Mouse (Mus musculus) brain, adult 2 months (tissue): ENCODE data around the gene Kctd17.

Experiments used
- DNase-seq: peaks from one replicate; pipeline ENCODE4 v3.0.0; 2011; ENCODE audit warnings: low read depth, low spot score

Gene Kctd17

DNA sequence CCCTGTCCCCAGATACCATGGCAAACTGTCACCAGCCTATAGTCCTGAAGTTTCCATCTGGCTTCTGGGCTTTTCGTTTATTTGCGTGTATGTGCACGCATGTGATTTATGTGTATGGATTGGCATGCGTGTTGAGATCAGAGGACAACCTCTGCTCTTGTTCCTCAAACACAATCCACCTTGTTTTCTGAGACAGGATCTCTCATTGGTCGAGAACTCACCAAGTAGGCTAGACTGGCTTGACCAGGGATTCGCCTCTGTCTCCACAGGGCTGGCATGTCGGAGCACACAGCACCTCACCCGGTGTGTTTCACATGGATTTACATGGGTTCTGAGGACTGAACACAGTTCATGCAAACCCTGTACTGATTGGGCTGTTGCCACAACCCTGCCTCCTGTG, 14.2 kb upstream of the Kctd17 start:
- DNase-seq = no peak

DNA sequence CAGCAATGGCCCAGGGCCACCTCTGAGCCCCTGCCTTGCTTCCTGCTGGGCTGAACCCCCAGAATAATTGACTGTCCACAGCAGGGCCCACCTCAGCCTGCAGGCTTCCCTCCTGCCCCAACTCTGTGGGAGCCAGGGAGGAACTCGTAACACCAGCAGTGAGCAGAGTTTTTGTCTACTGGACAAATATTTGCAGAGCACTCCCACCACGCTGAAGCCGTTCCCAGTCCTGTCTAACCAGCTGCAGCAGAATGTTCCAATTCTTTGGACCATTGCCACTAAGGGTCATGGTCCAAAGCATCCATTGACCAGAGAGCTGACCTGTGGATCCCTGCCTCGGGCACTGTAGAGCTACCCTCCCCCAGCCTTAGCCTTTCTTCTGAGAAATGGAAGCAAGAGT, 11.4 kb upstream of the Kctd17 start:
- no peak for DNase-seq

DNA sequence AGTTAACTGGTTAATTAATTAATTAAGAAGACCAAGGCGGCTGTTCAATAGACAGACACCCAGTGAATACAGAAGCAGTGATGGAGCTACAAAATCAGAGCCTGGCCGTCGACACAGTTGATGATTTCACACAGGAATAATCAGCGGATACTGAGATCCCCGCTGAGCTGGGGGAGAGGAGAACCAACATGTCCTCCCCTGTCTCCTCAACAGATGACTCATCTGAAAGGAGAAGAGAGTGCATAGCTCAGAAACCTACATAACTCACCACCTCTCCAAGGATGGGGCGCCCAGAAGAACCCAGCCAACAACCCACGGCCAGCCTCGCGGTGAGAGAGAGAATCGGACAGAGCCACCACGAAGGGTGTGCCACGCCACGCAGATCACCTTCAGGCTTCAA, 8.0 kb upstream of the Kctd17 start:
- DNase-seq = peak; percentile 54

DNA sequence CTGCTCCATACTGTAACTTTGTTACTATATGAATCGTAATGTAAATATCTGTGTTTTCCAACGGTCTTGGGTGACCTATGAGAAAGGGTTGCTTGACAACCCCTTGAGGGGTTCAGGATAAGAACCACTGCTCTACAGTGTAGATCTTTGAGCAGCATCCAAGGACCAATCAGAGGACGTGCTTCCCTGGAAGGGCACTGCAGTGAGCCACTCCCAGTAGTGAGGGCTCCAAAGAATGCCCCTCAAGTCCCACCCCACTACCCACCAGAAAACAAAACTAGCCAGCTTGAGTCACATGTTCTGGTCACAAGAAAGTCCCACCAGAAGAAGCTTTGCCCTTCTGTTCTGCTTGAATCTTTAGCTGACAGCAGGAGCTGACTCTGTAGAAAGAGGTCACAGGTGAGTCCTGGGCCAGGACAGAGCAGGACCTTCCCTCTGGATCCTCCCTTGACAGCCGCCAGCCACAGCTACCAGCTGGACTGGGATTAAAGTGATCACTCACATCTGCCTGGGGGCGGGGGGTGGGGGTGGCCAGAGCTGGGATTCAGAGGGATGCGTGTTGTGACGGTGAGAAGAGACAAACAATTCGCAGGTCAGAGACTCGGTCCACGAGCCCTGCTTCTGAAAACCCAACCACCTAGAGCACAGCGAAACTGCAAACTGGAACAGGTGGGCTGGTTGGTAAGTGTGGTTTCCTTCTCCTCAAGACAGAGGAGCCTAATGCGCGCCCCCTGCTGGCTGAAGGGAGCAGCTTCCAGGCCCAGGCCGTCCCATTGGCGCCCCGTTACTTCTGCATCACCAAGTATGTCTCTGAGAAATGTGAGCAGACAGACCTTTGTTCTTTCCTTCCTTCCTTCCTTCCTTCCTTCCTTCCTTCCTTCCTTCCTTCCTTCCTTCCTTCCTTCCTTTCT, 6.1 kb upstream of the Kctd17 start:
- DNase-seq = peak; percentile 88

DNA sequence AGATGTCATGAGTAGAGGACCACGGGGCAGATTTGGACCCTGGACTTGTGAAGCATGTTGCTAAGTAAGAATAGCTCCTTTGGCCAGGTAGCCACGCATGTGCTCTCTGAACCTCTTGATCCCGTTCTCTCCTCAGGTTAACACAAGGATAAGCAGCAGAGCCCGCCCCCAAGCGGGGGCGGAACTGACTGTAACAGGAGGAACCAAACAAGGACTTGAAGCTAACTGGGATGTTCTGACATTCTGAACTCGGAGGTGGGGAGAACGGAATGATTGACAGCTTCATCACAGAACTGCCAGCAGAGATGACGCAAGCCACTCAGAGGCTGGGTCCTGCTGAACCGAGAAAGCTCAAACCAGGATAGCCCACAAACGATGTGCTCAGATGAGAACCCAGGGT, 3.9 kb upstream of the Kctd17 start:
- peak; percentile 45 for DNase-seq

DNA sequence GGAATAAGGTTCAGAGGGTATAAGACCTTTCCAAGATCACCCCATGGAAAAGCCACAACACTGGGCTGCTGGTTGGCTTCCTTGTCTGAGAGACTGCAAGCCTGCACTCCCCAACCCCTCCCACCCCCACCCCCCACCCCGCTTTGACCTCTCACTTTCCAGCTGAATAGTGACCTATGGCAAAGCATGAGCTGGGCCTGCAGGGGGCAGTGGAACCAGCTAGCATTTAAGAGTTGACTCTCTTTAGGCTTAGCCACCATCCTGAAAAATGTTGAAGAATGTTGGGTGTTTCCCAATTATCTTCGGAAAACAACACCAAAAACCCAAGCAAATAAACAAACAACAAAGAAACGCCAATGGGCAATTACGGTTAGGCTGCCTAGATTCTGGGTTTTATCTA, 3.1 kb upstream of the Kctd17 start:
- no peak for DNase-seq

DNA sequence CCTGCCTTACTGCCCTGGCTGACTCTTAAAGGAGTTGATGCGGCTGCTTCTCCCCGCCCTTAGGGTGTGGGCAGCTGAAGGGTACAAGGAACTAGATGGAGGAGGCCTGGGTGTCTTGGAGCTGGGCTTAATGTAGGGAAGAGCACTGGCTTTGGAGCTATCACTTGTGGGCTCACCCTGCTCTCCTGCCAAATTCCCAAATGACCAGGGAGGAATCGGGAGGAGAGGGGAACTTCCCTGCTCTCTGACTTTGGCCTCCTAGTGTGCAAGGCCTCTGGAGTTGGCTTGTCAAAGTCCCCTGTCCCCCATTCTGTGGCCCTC, 735 bp downstream of the Kctd17 start:
- no peak for DNase-seq

DNA sequence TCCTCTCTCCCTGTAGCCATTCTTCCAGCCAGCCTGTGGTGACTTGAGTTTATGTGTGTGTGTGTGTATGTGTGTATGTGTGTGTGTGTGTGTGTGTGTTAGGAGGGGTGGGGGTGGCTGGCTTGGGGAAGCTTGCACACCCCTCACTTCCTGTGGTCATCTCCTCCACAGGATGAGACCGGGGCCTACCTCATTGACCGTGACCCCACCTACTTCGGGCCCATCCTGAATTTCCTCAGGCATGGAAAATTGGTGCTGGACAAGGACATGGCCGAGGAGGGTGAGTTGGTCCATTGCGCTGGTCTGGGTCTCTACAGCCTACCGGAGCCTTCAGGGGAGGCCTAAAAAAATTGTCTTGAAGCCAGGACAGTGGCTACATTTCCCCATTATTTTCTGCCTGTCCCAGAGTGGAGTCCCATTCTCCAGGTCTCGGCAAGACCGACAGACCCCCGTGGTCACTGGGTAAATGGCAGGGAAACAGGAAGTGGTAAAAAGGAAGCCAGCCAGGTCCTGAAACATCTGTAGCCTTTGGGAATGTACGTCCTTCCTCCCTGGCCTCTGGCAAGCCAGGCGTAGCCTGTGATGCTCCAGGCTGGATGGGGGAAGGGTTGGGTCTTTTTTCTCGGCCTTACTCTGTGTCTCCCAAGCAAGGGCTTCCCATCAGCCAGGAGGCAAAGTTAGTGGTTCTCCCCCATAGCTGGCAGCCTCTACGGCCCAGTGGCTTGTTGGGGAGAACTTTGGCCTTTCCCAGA, 1.7 kb downstream of the Kctd17 start:
- DNase-seq = no peak

DNA sequence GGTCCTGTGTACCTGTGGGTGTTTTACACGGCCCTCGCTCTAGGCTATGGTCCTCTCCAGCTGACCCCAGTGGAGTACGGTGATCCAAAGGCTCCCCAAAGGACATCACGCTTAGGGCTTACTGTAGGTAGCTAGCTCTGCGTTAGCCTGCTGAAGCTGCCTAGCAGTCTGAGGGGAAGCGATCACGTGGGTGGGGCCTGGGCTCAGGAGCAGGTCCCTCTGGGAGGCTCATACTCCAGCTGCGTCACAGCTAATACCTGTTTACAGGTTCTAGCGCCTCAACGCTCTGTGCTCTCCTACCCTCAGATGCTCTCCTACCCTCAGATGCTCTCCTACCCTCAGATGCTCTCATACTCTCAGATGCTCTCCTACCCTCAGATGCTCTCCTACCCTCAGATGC, 2.5 kb downstream of the Kctd17 start:
- no peak for DNase-seq

DNA sequence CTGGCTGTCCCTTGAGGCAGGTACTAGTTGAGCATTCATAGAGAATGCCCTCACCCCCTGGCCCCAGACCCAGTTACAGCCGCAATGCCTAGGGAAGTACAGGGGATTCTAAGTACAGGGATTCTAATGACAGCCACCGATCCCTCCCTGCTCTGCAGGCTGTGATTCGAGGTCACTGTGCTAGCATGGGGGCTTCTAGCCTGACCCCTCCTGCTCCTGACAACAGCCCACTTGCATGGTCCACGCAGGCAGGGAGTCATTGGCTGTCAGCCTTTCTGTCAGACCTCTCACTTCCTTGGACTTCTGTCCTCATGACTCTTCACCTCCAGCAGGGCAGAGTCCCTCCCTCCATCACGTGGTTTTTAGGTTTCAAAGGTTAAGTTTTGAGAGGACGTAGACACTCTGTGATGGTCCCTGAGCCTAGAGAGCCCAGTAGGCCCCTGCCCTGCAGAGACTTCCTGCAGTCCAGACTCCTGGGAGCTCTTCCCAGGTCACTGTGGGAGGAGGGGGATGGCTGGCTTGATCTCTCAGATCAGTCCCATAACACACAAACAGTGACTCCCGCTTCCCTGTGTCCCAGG, 3.3 kb downstream of the Kctd17 start:
- DNase-seq = no peak

DNA sequence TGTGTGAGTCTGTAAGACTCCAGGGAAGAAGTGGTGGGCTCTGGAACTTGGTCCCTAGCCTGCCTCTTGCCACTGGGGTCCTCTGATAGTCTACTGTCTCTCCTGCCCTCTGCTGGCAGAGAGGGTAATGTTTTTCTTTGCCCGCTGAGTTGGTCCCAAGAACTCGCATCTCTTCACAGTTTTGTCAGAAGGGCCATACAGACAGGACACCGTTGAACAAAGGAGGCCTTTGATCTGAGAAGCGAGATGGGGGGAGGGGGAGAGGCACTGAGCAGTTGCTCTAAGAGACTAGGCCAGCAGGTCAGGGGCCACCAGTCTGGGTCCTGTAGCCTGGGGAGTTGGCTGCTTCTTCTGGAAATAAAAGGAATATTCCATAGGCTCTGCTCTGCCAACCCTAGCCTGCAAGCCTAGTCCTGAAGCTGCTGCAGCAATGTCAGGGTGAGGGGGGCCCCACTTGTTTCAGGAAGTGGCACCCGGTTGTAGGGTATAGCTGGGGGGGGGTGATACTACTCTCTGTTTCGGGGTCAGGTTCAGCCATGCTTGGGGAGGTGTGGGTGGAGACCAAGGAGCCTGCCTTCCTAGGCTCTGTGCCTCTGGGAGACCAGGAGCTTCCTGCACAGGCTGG, 6.6 kb downstream of the Kctd17 start:
- DNase-seq = peak; percentile 73

DNA sequence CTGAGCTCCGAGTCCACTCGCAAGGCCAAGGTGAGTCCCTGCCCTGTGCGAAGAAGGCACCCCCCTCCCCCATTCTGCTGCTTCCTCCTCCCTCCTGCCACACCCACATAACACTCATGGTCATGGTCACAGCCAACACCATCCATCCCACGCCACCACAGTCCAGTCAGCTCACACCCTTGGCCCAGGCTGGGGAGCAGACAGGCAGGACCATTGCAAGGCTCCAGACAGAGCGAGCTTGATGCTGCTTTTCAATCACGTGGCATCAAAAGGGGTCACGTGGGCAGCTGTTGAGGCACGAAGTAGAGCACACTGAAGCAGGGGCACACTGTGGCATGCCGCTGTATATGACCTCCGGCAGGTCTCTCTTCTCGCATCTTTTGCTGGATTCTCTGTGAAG, 7.3 kb downstream of the Kctd17 start:
- peak; percentile 49 for DNase-seq

DNA sequence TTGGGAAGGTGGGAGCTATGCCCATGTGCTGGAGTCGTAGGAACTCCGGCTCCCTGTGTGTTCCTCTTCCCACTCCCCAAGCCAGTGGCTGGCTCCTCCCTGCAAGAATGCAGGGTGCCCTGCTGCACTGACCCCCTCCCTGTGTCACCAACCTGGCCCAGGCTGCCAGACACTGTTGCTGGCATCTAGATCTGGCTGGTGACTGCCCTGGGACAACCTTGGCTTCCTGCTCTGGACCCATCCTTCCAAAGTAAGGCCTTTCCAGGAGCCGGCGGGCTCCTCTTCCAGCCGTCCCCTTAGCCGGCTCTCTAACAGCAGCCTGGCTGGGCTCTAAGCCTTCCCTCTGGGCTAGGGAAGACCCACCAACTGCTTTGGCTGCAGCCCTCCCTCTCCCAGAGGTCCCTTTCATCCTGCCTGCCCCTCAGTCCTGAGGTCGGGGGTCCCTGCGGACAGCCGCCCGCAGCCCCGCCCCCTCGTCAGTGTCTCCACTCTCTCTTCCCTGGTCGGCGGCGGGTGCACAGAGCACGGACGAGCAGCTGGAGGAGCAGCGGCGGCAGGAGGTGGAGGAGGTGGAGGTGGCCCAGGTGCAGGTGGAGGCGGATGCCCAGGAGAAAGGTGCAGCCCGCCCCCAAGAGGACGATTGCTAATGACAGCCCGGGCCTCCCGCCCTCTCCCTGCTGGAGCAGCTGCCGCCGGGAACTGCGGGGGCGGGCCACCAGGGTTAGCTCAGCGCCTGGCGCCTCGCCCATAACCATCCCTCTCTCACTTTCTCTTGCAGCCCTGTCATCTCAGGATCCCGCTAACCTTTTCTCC, 8.2 kb downstream of the Kctd17 start:
- peak; percentile 96 for DNase-seq

DNA sequence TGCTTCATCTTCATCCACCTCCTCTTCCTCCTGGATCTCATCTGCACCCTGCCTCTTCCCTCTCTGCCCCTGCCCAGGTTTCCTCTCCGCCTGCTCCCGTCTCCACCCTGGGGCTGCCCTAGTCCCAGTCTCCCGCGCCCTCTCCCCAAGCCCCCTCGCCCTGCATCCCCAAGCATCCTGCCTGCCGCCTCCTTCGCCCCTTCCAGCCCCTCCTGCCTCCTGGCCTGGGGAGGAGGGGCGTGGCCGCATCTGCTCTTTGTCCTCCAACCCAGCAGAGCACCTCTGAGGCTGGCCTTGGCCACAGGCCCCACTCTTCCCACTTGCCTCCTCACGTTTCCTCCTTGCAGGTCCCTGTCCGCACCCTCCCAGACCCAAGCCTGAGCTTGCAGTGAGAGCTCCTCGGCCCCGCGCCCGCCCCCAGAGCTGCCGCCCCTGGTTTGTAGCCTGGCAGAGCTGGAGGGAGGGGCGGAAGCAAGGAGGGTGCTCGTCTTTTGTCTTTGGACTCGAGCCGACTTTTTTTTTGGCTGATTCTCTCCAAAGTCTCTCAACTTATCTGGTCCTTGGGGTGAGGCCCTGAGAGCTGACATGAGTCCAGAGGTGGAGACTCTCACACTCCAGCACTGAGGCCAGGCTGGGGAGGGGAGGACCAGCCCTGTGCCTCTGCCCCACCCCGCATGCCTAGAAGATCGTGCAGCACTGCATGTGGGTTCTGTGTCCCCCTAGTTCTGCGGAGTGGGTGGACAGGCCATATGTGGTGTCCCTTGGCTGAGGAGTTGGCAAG, 9.1 kb downstream of the Kctd17 start:
- peak; percentile 81 for DNase-seq

DNA sequence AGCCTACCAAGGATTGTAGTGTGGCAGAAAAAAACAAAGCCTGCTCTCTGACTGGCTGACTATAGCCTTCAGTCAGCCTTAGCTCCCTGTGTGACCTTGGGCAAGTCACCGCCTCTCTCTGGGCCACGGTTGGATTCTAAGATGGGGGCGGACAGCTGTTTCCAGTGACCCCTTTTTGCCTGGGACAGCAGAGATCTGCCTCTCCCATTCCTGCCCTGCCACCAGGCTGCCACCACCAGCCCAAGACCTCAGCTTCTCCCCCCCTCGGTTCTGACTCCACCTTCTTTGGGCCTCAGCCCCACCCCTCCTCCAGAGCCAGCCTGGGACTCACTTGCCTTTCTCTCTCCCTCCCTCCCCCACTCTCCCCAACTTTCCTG, 9.6 kb downstream of the Kctd17 start:
- DNase-seq = no peak

DNA sequence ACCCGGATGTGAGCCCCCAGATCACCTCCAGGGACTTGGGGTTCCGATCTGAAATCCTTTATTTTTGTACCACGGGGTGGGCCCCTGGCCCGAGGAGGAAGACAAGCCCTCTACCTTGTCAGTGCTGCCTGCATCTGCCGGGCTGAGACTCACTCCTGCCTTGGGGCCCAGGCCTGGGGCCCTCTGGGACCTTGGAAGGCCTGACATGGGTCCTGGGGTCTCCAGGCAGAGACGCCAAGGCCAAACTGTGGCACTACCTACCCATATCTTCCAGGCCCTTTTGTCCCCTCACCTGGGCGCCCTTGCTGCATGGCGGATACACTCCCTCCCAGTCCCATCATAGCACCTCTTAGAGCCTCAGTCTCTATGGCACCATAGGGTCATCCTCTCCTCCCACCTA, 10.1 kb downstream of the Kctd17 start:
- DNase-seq = no peak

DNA sequence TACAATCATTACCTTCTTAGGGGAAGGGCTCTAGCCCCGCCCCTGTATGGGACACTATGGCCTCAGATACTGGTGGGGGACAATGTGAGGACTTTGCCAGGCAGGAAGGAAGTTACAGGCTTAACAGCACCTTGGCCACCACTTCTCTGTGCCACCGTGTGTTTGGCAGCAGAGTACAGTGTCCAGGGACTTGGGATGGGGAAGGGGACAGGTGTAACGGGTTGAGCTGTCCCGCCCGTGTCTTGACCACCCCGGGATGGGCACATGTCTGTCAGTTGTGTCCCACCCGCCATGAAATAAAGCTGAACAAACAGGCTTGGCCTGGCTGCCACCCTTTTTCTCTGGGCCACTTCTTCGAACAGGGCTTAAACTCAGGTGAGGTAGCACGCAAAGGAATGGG, 10.6 kb downstream of the Kctd17 start:
- DNase-seq = no peak

DNA sequence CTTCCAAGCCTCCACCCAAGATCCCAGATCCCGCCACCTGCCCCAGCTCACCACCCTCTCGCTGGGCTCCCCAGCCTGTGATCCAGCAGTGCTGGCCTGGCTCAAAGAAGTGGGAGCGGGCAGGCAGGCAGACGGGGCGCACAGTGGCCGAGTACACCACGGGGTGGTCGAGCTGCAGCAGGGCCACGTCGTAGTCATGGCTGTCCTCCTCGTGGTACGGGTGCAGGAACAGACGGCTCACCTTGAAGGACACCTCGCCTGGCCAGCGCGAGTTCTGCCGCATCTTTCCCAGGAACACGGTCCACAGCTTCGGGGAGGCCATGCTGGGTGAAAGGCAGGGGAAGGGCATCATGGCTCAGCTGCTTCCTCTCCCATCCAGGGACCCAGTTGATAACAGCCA, 13.9 kb downstream of the Kctd17 start:
- DNase-seq = no peak

DNA sequence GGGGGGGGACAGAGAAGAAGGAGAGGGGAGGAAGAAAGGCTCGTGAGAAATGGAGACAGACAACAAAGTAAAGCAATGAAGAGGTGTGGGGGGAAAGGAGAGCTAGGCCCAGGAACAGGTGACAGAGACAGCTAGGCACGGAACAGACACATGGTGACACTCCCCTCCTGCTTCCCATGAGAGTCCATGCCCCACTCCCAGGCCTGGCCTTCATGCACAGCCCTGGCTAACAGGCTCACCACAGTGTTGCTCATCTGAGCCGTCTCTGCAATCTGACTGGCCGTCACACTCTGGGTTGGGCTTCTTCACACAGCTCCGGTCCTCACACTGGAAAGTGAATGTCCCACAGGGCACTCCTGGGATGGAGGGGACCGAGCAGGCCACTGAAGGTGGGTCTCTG, 15.5 kb downstream of the Kctd17 start:
- DNase-seq = no peak

DNA sequence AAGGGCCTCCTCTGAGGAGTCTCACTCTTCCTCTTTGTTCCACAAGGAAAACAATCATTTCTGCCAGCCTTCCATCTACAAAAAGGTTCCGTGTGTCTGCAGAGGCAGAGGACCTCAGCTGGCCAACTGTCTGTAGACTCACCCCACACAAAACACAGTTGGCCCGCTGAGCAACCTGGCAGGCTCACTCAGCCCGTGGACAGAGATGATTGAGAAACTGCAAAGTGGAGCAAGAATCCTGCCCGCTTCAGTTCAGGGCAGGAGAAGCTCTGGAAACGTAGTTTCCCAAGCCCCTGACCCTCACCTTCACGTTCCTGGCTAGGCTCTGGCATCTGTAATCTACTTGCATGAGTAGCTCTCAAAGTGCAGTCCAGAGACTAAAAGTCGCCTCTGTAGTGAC, 18.8 kb downstream of the Kctd17 start:
- DNase-seq = no peak
